8 mouse cellular contexts compared by ENCODE assay signal in the genomic region with DNA sequence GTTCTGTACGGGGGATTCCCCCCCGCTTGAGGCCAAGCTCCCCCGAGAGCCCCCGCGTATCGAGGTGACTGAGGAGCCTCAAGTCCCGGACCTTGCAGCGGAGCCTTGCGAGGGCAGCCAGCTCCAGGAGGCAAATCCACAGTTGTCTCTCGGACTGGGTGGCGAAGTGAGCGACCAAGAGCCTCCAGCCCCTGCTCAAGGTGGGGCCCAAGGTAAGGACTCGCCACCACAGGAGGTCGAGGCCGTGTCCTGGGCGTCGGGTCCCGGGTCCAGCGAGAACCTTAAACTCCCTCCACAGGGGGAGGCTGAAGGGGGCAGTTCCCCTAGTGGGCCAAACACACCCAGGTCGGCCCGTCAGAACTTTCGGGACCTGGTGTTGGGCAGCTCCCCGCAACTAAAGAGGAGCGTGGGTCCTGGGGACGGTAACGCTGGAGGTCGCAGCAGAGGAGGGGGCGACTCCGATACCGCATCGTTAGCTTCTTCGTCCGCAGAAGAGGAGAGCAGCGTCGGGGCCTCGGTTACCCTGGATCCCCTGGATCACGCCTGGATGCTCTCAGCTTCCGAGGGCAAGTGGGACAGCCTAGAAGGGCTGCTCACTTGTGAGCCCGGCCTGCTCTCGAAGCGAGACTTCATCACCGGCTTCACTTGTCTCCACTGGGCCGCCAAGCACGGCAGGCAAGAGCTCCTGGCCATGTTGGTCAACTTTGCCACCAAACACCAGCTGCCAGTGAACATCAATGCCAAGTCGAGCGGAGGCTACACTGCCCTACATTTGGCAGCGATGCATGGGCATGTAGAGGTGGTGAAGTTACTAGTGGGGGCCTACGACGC. TPM values are rescaled to one million over a fixed set of nuclear protein-coding genes. Genes with fewer than 3 reads are reported as not detected.
DNase-seq lines count a peak whose midpoint lies in the region; ATAC-seq and TF ChIP-seq lines count a peak whose summit lies in the region.

No protein-coding gene starts in this region.

- H3K9ac ChIP-seq in heart, adult 2 months (ENCODE audit: low read depth, low read length) = peak overlapping the region; percentile 87
- H3K9ac ChIP-seq in limb, embryonic 14.5 days (ENCODE audit: low read depth, low read length, severe bottlenecking) = peak overlapping the region; percentile 92
- H3K9ac ChIP-seq in midbrain, embryonic 14.5 days (replicated peaks; ENCODE audit: low read length) = peak overlapping the region; percentile 85
- peak overlapping the region; percentile 88 for H3K9ac ChIP-seq in stomach, postnatal 0 days (ENCODE audit: low read length)

- intact Hi-C loops in heart, adult 2 months (cut with DNase I) = loop anchor here (5.0 kb wide), 3 partner anchors 45 to 115 kb away; a partner anchor contains a TSS

- peak overlapping the region; percentile 98 for H3K27ac ChIP-seq in heart, adult 2 months
- peak overlapping the region; percentile 89 for H3K27ac ChIP-seq in limb, embryonic 14.5 days (replicated peaks; ENCODE audit: low read depth, low read length)
- H3K27ac ChIP-seq in midbrain, embryonic 14.5 days (replicated peaks; ENCODE audit: low read depth, low read length) = peak overlapping the region; percentile 95
- H3K27ac ChIP-seq in stomach, postnatal 0 days (replicated peaks) = peak overlapping the region; percentile 91

- H3K4me2 ChIP-seq in limb, embryonic 14.5 days (replicated peaks; ENCODE audit: low read depth, low read length, severe bottlenecking) = peak overlapping the region; percentile 96
- H3K4me2 ChIP-seq in midbrain, embryonic 14.5 days (ENCODE audit: low read length) = peak overlapping the region; percentile 99
- H3K4me2 ChIP-seq in stomach, postnatal 0 days (replicated peaks; ENCODE audit: low read depth) = peak overlapping the region; percentile 99

- no peaks in the 10 kb centered on the region for H3K9me3 ChIP-seq in limb, embryonic 14.5 days (ENCODE audit: control insufficient read depth, low read length)
- H3K9me3 ChIP-seq in midbrain, embryonic 14.5 days (ENCODE audit: control insufficient read depth, low read length) = no peaks in the 10 kb centered on the region
- H3K9me3 ChIP-seq in stomach, postnatal 0 days (ENCODE audit: control insufficient read depth, low read length) = no peaks in the 10 kb centered on the region

- H3K27me3 ChIP-seq in heart, adult 2 months (ENCODE audit: control insufficient read depth, insufficient read depth, low read length) = no peaks in the 10 kb centered on the region
- H3K27me3 ChIP-seq in limb, embryonic 14.5 days (ENCODE audit: control insufficient read depth, insufficient read depth, low read length) = no peaks in the 10 kb centered on the region
- no peaks in the 10 kb centered on the region for H3K27me3 ChIP-seq in midbrain, embryonic 14.5 days (ENCODE audit: control insufficient read depth, insufficient read depth, low read length)
- H3K27me3 ChIP-seq in stomach, postnatal 0 days (ENCODE audit: control insufficient read depth, insufficient read depth, low read length) = no peaks in the 10 kb centered on the region

- no peaks in the 10 kb centered on the region for H3K79me2 ChIP-seq in heart, adult 2 months (replicated peaks; ENCODE audit: control insufficient read depth, insufficient read depth, low read length)

- 3% methylated on average over 49 of the region's 49 CpGs for WGBS in heart, adult 2 months
- WGBS in limb, embryonic 14.5 days = 2% methylated on average over 40 of the region's 49 CpGs
- 3% methylated on average over 49 of the region's 49 CpGs for WGBS in midbrain, embryonic 14.5 days
- WGBS in stomach, postnatal 0 days = 2% methylated on average over 49 of the region's 49 CpGs

- DNase-seq in 3134 (ENCODE audit: extremely low read depth, insufficient read length, low spot score) (peak; percentile 18), adipocyte (ENCODE audit: low spot score) (peak; percentile 50)
- DNase-seq in embryo, embryonic 9.5 days (ENCODE audit: extremely low spot score) = peak; percentile 42
- peak in 1 of 2 experiments; percentile 40 for DNase-seq in heart, adult 2 months
- peak; percentile 14 for DNase-seq in kidney, adult 11 months
- no peak for DNase-seq in limb, embryonic 14.5 days (ENCODE audit: low spot score)
- peak; percentile 43 for DNase-seq in midbrain, embryonic 14.5 days
- peak; percentile 30 for DNase-seq in stomach, postnatal 0 days (ENCODE audit: low spot score)

- no peak for TF ChIP-seq EP300 in heart, adult 2 months (IDR thresholded peaks at IDR 0.05; ENCODE audit: insufficient read depth, low read depth, low read length)
- TF ChIP-seq EP300 in stomach, postnatal 0 days (optimal IDR thresholded peaks at IDR 0.05) = no peak

- TF ChIP-seq POLR2A in heart, adult 2 months (IDR thresholded peaks at IDR 0.05; ENCODE audit: insufficient read depth, low read depth, low read length) = no peak
- TF ChIP-seq POLR2A in limb, embryonic 14.5 days (IDR thresholded peaks at IDR 0.05; ENCODE audit: borderline replicate concordance, extremely low read depth, insufficient read depth, insufficient read length) = no peak

- peak overlapping the region; percentile 80 for H3K4me3 ChIP-seq in heart, adult 2 months
- H3K4me3 ChIP-seq in limb, embryonic 14.5 days (replicated peaks; ENCODE audit: low read length) = peak overlapping the region; percentile 82
- H3K4me3 ChIP-seq in midbrain, embryonic 14.5 days (replicated peaks; ENCODE audit: low read depth, low read length) = peak overlapping the region; percentile 88
- peak overlapping the region; percentile 84 for H3K4me3 ChIP-seq in stomach, postnatal 0 days (ENCODE audit: low read depth, low read length)

- H3K4me1 ChIP-seq in heart, adult 2 months (ENCODE audit: control insufficient read depth, insufficient read depth, low read length) = peaks cover 3% of the 10 kb centered on the region
- peaks cover 14% of the 10 kb centered on the region for H3K4me1 ChIP-seq in limb, embryonic 14.5 days (ENCODE audit: control insufficient read depth, insufficient read depth, low read length)
- H3K4me1 ChIP-seq in midbrain, embryonic 14.5 days (ENCODE audit: control insufficient read depth, insufficient read depth, low read length) = peaks cover 32% of the 10 kb centered on the region
- H3K4me1 ChIP-seq in stomach, postnatal 0 days (replicated peaks; ENCODE audit: control insufficient read depth, insufficient read depth) = peaks cover 4% of the 10 kb centered on the region; the same call in 1 of the 2 replicates

- peaks cover 3% of the 10 kb centered on the region; the same call in 1 of the 2 replicates for H3K36me3 ChIP-seq in heart, adult 2 months (ENCODE audit: control insufficient read depth, insufficient read depth, low read length)
- no peaks in the 10 kb centered on the region for H3K36me3 ChIP-seq in limb, embryonic 14.5 days (ENCODE audit: control insufficient read depth, insufficient read depth, low read length)
- H3K36me3 ChIP-seq in midbrain, embryonic 14.5 days (ENCODE audit: control insufficient read depth, insufficient read depth, low read length) = no peaks in the 10 kb centered on the region
- H3K36me3 ChIP-seq in stomach, postnatal 0 days (ENCODE audit: control insufficient read depth, insufficient read depth, low read length) = no peaks in the 10 kb centered on the region

- no peak for ATAC-seq in limb, embryonic 14.5 days (ENCODE audit: low FRiP score, low read depth)
- peak; percentile 36 for ATAC-seq in midbrain, embryonic 14.5 days (ENCODE audit: low FRiP score, low TSS enrichment)
- peak; percentile 3; the same call in 1 of the 2 replicates for ATAC-seq in stomach, postnatal 0 days (ENCODE audit: low FRiP score, low TSS enrichment)

- TF ChIP-seq CTCF in heart, adult 2 months (IDR thresholded peaks at IDR 0.05) = no peak
- 0 out of 2 replicates have a peak, but pooled peaks have one; percentile 3 for TF ChIP-seq CTCF in stomach, postnatal 0 days (IDR thresholded peaks at IDR 0.05; ENCODE audit: low read depth)

RNA-seq across cellular contexts. Expression of a gene that starts 0.7 kb away (rescaled TPM):
- total RNA-seq in heart, adult 2 months (2021) = 1 to 10 TPM; 1.2 to 1.3 TPM
- polyA plus RNA-seq in heart, adult 2 months (2012; rRNA removed) = 1.0 and 1.4 TPM in 2 replicates
- polyA plus RNA-seq in limb, embryonic 14.5 days (2012; rRNA removed) = 6.1 and 7.3 TPM in 2 replicates
- 12.4 and 14.5 TPM in 2 replicates for polyA plus RNA-seq in limb, embryonic 14.5 days (2014; fragmentation: Nextera tagmentation; extraction: Ambion mirVana)
- polyA plus RNA-seq in midbrain, embryonic 14.5 days (2014; fragmentation: Nextera tagmentation; extraction: Ambion mirVana) = 17.7 and 18.3 TPM in 2 replicates
- polyA plus RNA-seq in stomach, postnatal 0 days (2015; fragmentation: Nextera tagmentation; extraction: Ambion mirVana) = 9.5 and 10.2 TPM in 2 replicates

RNA-seq across cellular contexts. Expression of a gene that starts 0.8 kb away (rescaled TPM):
- total RNA-seq in heart, adult 2 months (2021) = 10 to 100 TPM; 15.2 to 17.3 TPM
- 8.4 and 13.1 TPM in 2 replicates for polyA plus RNA-seq in heart, adult 2 months (2012; rRNA removed)
- polyA plus RNA-seq in limb, embryonic 14.5 days (2012; rRNA removed) = 37.7 and 40.1 TPM in 2 replicates
- 48.8 and 49.6 TPM in 2 replicates for polyA plus RNA-seq in limb, embryonic 14.5 days (2014; fragmentation: Nextera tagmentation; extraction: Ambion mirVana)
- 8.9 and 18.4 TPM in 2 replicates for polyA plus RNA-seq in midbrain, embryonic 14.5 days (2014; fragmentation: Nextera tagmentation; extraction: Ambion mirVana)
- 23.6 and 25.2 TPM in 2 replicates for polyA plus RNA-seq in stomach, postnatal 0 days (2015; fragmentation: Nextera tagmentation; extraction: Ambion mirVana)
